Mouse (Mus musculus) heart, adult 8-10 months (tissue): ENCODE measurements around the gene Kdf1. TPM values are rescaled to one million over a fixed set of nuclear protein-coding genes. Genes with fewer than 3 reads are reported as not detected.

Experiments used
- DNase-seq: peaks from one replicate; pipeline ENCODE4 v3.0.0; 2022; ENCODE audit warnings: low spot score
- total RNA-seq, 4 experiments: library from RNA; stranded (reverse); gene quantifications; 2 replicates each; pipeline ENCODE4 v1.2.4; 2022

Kdf1 gene
- not detected for total RNA-seq

GRCm38 (mm10) chr4:133518601-133519368 is at the start of gene Kdf1:
Kdf1 (plus strand) TSS chr4:133518963.
- DNase-seq, result no peak

GRCm38 (mm10) chr4:133469122-133469521 is 49.6 kb upstream of the Kdf1 start:
- DNase-seq, result no peak

- DNase-seq, result no peak
Observed at GRCm38 (mm10) chr4:133471135-133471821, 47.5 kb upstream of the Kdf1 start.

- no peak for DNase-seq
Observed at GRCm38 (mm10) chr4:133473833-133474232, 44.9 kb upstream of the Kdf1 start.

- peak; percentile 98 for DNase-seq
Observed at GRCm38 (mm10) chr4:133479458-133480184, 39.1 kb upstream of the Kdf1 start, which contains the start of gene Tent5b. Tent5b (plus strand) TSS chr4:133480132.

GRCm38 (mm10) chr4:133480185-133480537 is 38.6 kb upstream of the Kdf1 start:
- DNase-seq, result no peak

- no peak for DNase-seq
Observed at GRCm38 (mm10) chr4:133480754-133481153, 38.0 kb upstream of the Kdf1 start.

GRCm38 (mm10) chr4:133481488-133481887 is 37.3 kb upstream of the Kdf1 start:
- DNase-seq, result no peak

GRCm38 (mm10) chr4:133482479-133482878 is 36.3 kb upstream of the Kdf1 start:
- no peak for DNase-seq

GRCm38 (mm10) chr4:133484266-133485025 is 34.3 kb upstream of the Kdf1 start:
- no peak for DNase-seq

GRCm38 (mm10) chr4:133485691-133486425 is 32.9 kb upstream of the Kdf1 start:
- DNase-seq, result no peak

GRCm38 (mm10) chr4:133486673-133487357 is 31.9 kb upstream of the Kdf1 start:
- DNase-seq, result no peak

GRCm38 (mm10) chr4:133488619-133489392 is 30.0 kb upstream of the Kdf1 start:
- no peak for DNase-seq

- DNase-seq, result no peak
Observed at GRCm38 (mm10) chr4:133489489-133490245, 29.1 kb upstream of the Kdf1 start.

GRCm38 (mm10) chr4:133491800-133492199 is 27.0 kb upstream of the Kdf1 start:
- DNase-seq, result peak; percentile 69

- DNase-seq, result no peak
Observed at GRCm38 (mm10) chr4:133493895-133494294, 24.9 kb upstream of the Kdf1 start.

GRCm38 (mm10) chr4:133494432-133494831 is 24.3 kb upstream of the Kdf1 start:
- DNase-seq, result peak; percentile 91

GRCm38 (mm10) chr4:133494867-133495266 is 23.9 kb upstream of the Kdf1 start:
- no peak for DNase-seq

GRCm38 (mm10) chr4:133495711-133496110 is 23.1 kb upstream of the Kdf1 start:
- DNase-seq, result no peak
